Mouse (Mus musculus): ENCODE measurements around the gene Ccn1. TPM values are rescaled to one million over a fixed set of nuclear protein-coding genes. Genes with fewer than 3 reads are reported as not detected.

Ccn1 gene
- polyA plus RNA-seq (2015; fragmentation: Nextera tagmentation; extraction: Ambion mirVana), result 60.1 and 78.3 TPM in 2 replicates

- Histone ChIP-seq H3K9ac (ENCODE audit: low read length) (peak within 1 kb of the TSS; percentile 87), H3K27me3 (ENCODE audit: control insufficient read depth, insufficient read depth, low read depth, low read length) (no peaks in the 10 kb centered on the region), H3K4me3 (ENCODE audit: low read length) (peak within 1 kb of the TSS; percentile 75), H3K9me3 (ENCODE audit: control insufficient read depth, low read length) (no peaks in the 10 kb centered on the region), H3K27ac (ENCODE audit: low read length) (peak within 1 kb of the TSS; percentile 96), H3K4me1 (replicated peaks; ENCODE audit: control insufficient read depth, insufficient read depth, low read length) (peaks cover 38% of the 10 kb centered on the region), H3K36me3 (ENCODE audit: control insufficient read depth, insufficient read depth, low read length) (peaks cover 9% of the 10 kb centered on the region), H3K4me2 (ENCODE audit: low read depth, low read length) (peak within 1 kb of the TSS; percentile 87)
- 1% methylated on average over 23 of the region's 29 CpGs for WGBS
- ATAC-seq (ENCODE audit: low read depth), result peak; percentile 73
These were observed at the start of gene Ccn1 for GRCm38 (mm10) chr3:145649852-145650202. Gene Ccn1, minus strand, starts transcription at chr3:145649981.

- no peak overlapping the region for H3K4me2 ChIP-seq (ENCODE audit: low read depth, low read length)
- H3K27me3 ChIP-seq (ENCODE audit: control insufficient read depth, insufficient read depth, low read depth, low read length), result no peaks in the 10 kb centered on the region
- WGBS, result 72% methylated on average over 2 of the region's 2 CpGs
- H3K4me1 ChIP-seq (replicated peaks; ENCODE audit: control insufficient read depth, insufficient read depth, low read length), result peaks cover 3% of the 10 kb centered on the region; the same call in 1 of the 2 replicates
- no peaks in the 10 kb centered on the region for H3K36me3 ChIP-seq (ENCODE audit: control insufficient read depth, insufficient read depth, low read length)
- no peak for ATAC-seq (ENCODE audit: low read depth)
- H3K4me3 ChIP-seq (ENCODE audit: low read length), result no peak overlapping the region
- H3K9me3 ChIP-seq (ENCODE audit: control insufficient read depth, low read length), result no peaks in the 10 kb centered on the region
- no peak overlapping the region for H3K27ac ChIP-seq (ENCODE audit: low read length)
- H3K9ac ChIP-seq (ENCODE audit: low read length), result no peak overlapping the region
These were observed 43.6 kb upstream of the Ccn1 start for GRCm38 (mm10) chr3:145693361-145693760.

GRCm38 (mm10) chr3:145692037-145692436 lies 42.3 kb upstream of the Ccn1 start:
- peak overlapping the region; percentile 8; the same call in 1 of the 2 replicates for H3K4me2 ChIP-seq (ENCODE audit: low read depth, low read length)
- ATAC-seq (ENCODE audit: low read depth), result peak; percentile 98
- H3K4me3 ChIP-seq (ENCODE audit: low read length), result no peak overlapping the region
- no peaks in the 10 kb centered on the region for H3K36me3 ChIP-seq (ENCODE audit: control insufficient read depth, insufficient read depth, low read length)
- H3K4me1 ChIP-seq (replicated peaks; ENCODE audit: control insufficient read depth, insufficient read depth, low read length), result peaks cover 3% of the 10 kb centered on the region; the same call in 1 of the 2 replicates
- no peaks in the 10 kb centered on the region for H3K9me3 ChIP-seq (ENCODE audit: control insufficient read depth, low read length)
- H3K9ac ChIP-seq (ENCODE audit: low read length), result no peak overlapping the region
- 47% methylated on average over 9 of the region's 9 CpGs for WGBS
- peak overlapping the region; percentile 82 for H3K27ac ChIP-seq (ENCODE audit: low read length)
- H3K27me3 ChIP-seq (ENCODE audit: control insufficient read depth, insufficient read depth, low read depth, low read length), result no peaks in the 10 kb centered on the region

GRCm38 (mm10) chr3:145691415-145691814 lies 41.6 kb upstream of the Ccn1 start:
- H3K27ac ChIP-seq (ENCODE audit: low read length), result peak overlapping the region; percentile 82
- WGBS, result 62% methylated on average over 7 of the region's 7 CpGs
- H3K9ac ChIP-seq (ENCODE audit: low read length), result no peak overlapping the region
- peak; percentile 1; the same call in 1 of the 2 replicates for ATAC-seq (ENCODE audit: low read depth)
- peaks cover 3% of the 10 kb centered on the region; the same call in 1 of the 2 replicates for H3K4me1 ChIP-seq (replicated peaks; ENCODE audit: control insufficient read depth, insufficient read depth, low read length)
- H3K27me3 ChIP-seq (ENCODE audit: control insufficient read depth, insufficient read depth, low read depth, low read length), result no peaks in the 10 kb centered on the region
- peak overlapping the region; percentile 8; the same call in 1 of the 2 replicates for H3K4me2 ChIP-seq (ENCODE audit: low read depth, low read length)
- no peaks in the 10 kb centered on the region for H3K36me3 ChIP-seq (ENCODE audit: control insufficient read depth, insufficient read depth, low read length)
- no peaks in the 10 kb centered on the region for H3K9me3 ChIP-seq (ENCODE audit: control insufficient read depth, low read length)
- H3K4me3 ChIP-seq (ENCODE audit: low read length), result no peak overlapping the region

GRCm38 (mm10) chr3:145689271-145689670 lies 39.5 kb upstream of the Ccn1 start:
- Histone ChIP-seq H3K4me1 (replicated peaks; ENCODE audit: control insufficient read depth, insufficient read depth, low read length) (peaks cover 12% of the 10 kb centered on the region), H3K27ac (ENCODE audit: low read length) (no peak overlapping the region), H3K36me3 (ENCODE audit: control insufficient read depth, insufficient read depth, low read length) (no peaks in the 10 kb centered on the region), H3K4me2 (ENCODE audit: low read depth, low read length) (no peak overlapping the region), H3K9me3 (ENCODE audit: control insufficient read depth, low read length) (no peaks in the 10 kb centered on the region), H3K4me3 (ENCODE audit: low read length) (no peak overlapping the region), H3K27me3 (ENCODE audit: control insufficient read depth, insufficient read depth, low read depth, low read length) (no peaks in the 10 kb centered on the region), H3K9ac (ENCODE audit: low read length) (no peak overlapping the region)
- ATAC-seq (ENCODE audit: low read depth), result no peak
- WGBS, result 81% methylated on average over 9 of the region's 9 CpGs

GRCm38 (mm10) chr3:145687836-145688235 lies 38.1 kb upstream of the Ccn1 start:
- WGBS, result 58% methylated on average over 5 of the region's 5 CpGs
- Histone ChIP-seq H3K9me3 (ENCODE audit: control insufficient read depth, low read length) (no peaks in the 10 kb centered on the region), H3K9ac (ENCODE audit: low read length) (no peak overlapping the region), H3K4me1 (replicated peaks; ENCODE audit: control insufficient read depth, insufficient read depth, low read length) (peaks cover 12% of the 10 kb centered on the region), H3K27me3 (ENCODE audit: control insufficient read depth, insufficient read depth, low read depth, low read length) (no peaks in the 10 kb centered on the region), H3K27ac (ENCODE audit: low read length) (0 out of 2 replicates have a peak overlapping the region, but pooled peaks have one; percentile 34), H3K4me2 (ENCODE audit: low read depth, low read length) (no peak overlapping the region), H3K36me3 (ENCODE audit: control insufficient read depth, insufficient read depth, low read length) (no peaks in the 10 kb centered on the region), H3K4me3 (ENCODE audit: low read length) (no peak overlapping the region)
- ATAC-seq (ENCODE audit: low read depth), result no peak

- Histone ChIP-seq H3K4me3 (ENCODE audit: low read length) (no peak overlapping the region), H3K27me3 (ENCODE audit: control insufficient read depth, insufficient read depth, low read depth, low read length) (no peaks in the 10 kb centered on the region), H3K4me1 (replicated peaks; ENCODE audit: control insufficient read depth, insufficient read depth, low read length) (peaks cover 8% of the 10 kb centered on the region), H3K9me3 (ENCODE audit: control insufficient read depth, low read length) (no peaks in the 10 kb centered on the region), H3K4me2 (ENCODE audit: low read depth, low read length) (peak overlapping the region; percentile 27; the same call in 1 of the 2 replicates), H3K27ac (ENCODE audit: low read length) (peak overlapping the region; percentile 44), H3K9ac (ENCODE audit: low read length) (no peak overlapping the region), H3K36me3 (ENCODE audit: control insufficient read depth, insufficient read depth, low read length) (no peaks in the 10 kb centered on the region)
- ATAC-seq (ENCODE audit: low read depth), result peak; percentile 81
- WGBS, result 34% methylated on average over 19 of the region's 19 CpGs
These were observed 35.0 kb upstream of the Ccn1 start for GRCm38 (mm10) chr3:145684604-145685441.

GRCm38 (mm10) chr3:145684201-145684600 lies 34.4 kb upstream of the Ccn1 start:
- Histone ChIP-seq H3K36me3 (ENCODE audit: control insufficient read depth, insufficient read depth, low read length) (no peaks in the 10 kb centered on the region), H3K9me3 (ENCODE audit: control insufficient read depth, low read length) (no peaks in the 10 kb centered on the region), H3K4me3 (ENCODE audit: low read length) (no peak overlapping the region), H3K27me3 (ENCODE audit: control insufficient read depth, insufficient read depth, low read depth, low read length) (no peaks in the 10 kb centered on the region), H3K4me1 (replicated peaks; ENCODE audit: control insufficient read depth, insufficient read depth, low read length) (peaks cover 8% of the 10 kb centered on the region), H3K4me2 (ENCODE audit: low read depth, low read length) (no peak overlapping the region), H3K27ac (ENCODE audit: low read length) (peak overlapping the region; percentile 44), H3K9ac (ENCODE audit: low read length) (no peak overlapping the region)
- no peak for ATAC-seq (ENCODE audit: low read depth)
- WGBS, result 54% methylated on average over 4 of the region's 4 CpGs

GRCm38 (mm10) chr3:145681348-145681935 lies 31.7 kb upstream of the Ccn1 start:
- Histone ChIP-seq H3K4me3 (ENCODE audit: low read length) (no peak overlapping the region), H3K9me3 (ENCODE audit: control insufficient read depth, low read length) (no peaks in the 10 kb centered on the region), H3K27ac (ENCODE audit: low read length) (no peak overlapping the region), H3K27me3 (ENCODE audit: control insufficient read depth, insufficient read depth, low read depth, low read length) (no peaks in the 10 kb centered on the region), H3K4me2 (ENCODE audit: low read depth, low read length) (no peak overlapping the region), H3K4me1 (replicated peaks; ENCODE audit: control insufficient read depth, insufficient read depth, low read length) (peaks cover 8% of the 10 kb centered on the region), H3K36me3 (ENCODE audit: control insufficient read depth, insufficient read depth, low read length) (no peaks in the 10 kb centered on the region), H3K9ac (ENCODE audit: low read length) (no peak overlapping the region)
- WGBS, result 68% methylated on average over 10 of the region's 10 CpGs
- ATAC-seq (ENCODE audit: low read depth), result 0 out of 2 replicates have a peak, but pooled peaks have one; percentile 7
